Mouse (Mus musculus) CH12.LX (cell line): ENCODE results near the gene Lrrtm4. TPM values are rescaled to one million over a fixed set of nuclear protein-coding genes. Genes with fewer than 3 reads are reported as not detected.

Source experiments
- polyA plus RNA-seq: library from polyadenylated mRNA; unstranded; fragments of >175 nt; gene quantifications from 2 replicates; pipeline ENCODE4 v1.2.1, GENCODE M21; 2012; ENCODE audit warnings: low read depth; ENCODE audit not compliant: insufficient read length
- total RNA-seq, 2 experiments: library from RNA; depleted of rRNA; stranded (reverse); fragments of 300-350 nt in 1 of 2; fragments of >200 nt in 1 of 2; gene quantifications; 2 replicates each; pipeline ENCODE4 v1.2.3; 2012 to 2014

Lrrtm4 gene
- total and polyA plus RNA-seq, 3 experiments = not detected

Other genes starting within 250 kb of the Lrrtm4 start
- gene Gm20594, start 201.0 kb upstream of the Lrrtm4 start, total RNA-seq (2012; rRNA removed) = not detected in 2 replicates
- not detected in 2 replicates for gene Gm20594, start 201.0 kb upstream of the Lrrtm4 start, total RNA-seq (2014; rRNA removed)
- not detected in 2 replicates for gene Gm20594, start 201.0 kb upstream of the Lrrtm4 start, polyA plus RNA-seq